Mouse (Mus musculus) forebrain, embryonic 16.5 days (tissue): ENCODE results near the gene Twist2. TPM values are rescaled to one million over a fixed set of nuclear protein-coding genes. Genes with fewer than 3 reads are reported as not detected.

Experiments
- ATAC-seq: fragments of 200-750 bp; cut with Nextera tagmentation; 2 replicates; pipeline ENCODE4 v1.8.0; 2017; ENCODE audit warnings: mild to moderate bottlenecking, moderate library complexity
- H3K27ac ChIP-seq: fragments of 300-500 bp; sonication (generic); 2 replicates; pipeline ENCODE4 v1.5.1; 2014; ENCODE audit warnings: low read length, control low read depth
- H3K27me3 ChIP-seq: fragments of 300-500 bp; sonication (generic); replicated peaks from 2 replicates; pipeline ENCODE4 v1.6.1; 2014; ENCODE audit warnings: low read length; ENCODE audit not compliant: control insufficient read depth, insufficient read depth
- H3K36me3 ChIP-seq: fragments of 300-500 bp; sonication (generic); 2 replicates; pipeline ENCODE4 v1.6.1; 2014; ENCODE audit not compliant: control insufficient read depth, insufficient read depth
- H3K4me1 ChIP-seq: fragments of 300-500 bp; sonication (generic); replicated peaks from 2 replicates; pipeline ENCODE4 v1.6.1; 2014; ENCODE audit warnings: low read length; ENCODE audit not compliant: control insufficient read depth, insufficient read depth
- H3K4me2 ChIP-seq: fragments of 300-500 bp; sonication (generic); 2 replicates; pipeline ENCODE4 v1.6.1; 2014; ENCODE audit warnings: mild to moderate bottlenecking, low read length, control low read depth
- H3K4me3 ChIP-seq: fragments of 300-500 bp; sonication (generic); replicated peaks from 2 replicates; pipeline ENCODE4 v1.5.1; 2014; ENCODE audit warnings: mild to moderate bottlenecking, low read length, control low read depth
- H3K9ac ChIP-seq: fragments of 300-500 bp; sonication (generic); replicated peaks from 2 replicates; pipeline ENCODE4 v1.6.1; 2014; ENCODE audit warnings: low read depth, low read length, control low read depth
- H3K9me3 ChIP-seq: fragments of 300-500 bp; sonication (generic); 2 replicates; pipeline ENCODE4 v1.6.1; 2016; ENCODE audit warnings: low read length; ENCODE audit not compliant: control insufficient read depth
- WGBS: fragments of 180-500 bp; shearing (Covaris S2); extraction: QIAGEN DNeasy Blood & Tissue Kit; methylation state at CpG from one replicate; pipeline ENCODE4 v1.1.7; 2014; 5-methylcytosine and 5-hydroxymethylcytosine counted together
- polyA plus RNA-seq: library from polyadenylated mRNA; unstranded; fragments of >200 nt; fragmentation: Nextera tagmentation; extraction: Ambion mirVana; gene quantifications from 2 replicates; pipeline ENCODE4 v1.2.1, GENCODE M21; 2015

Twist2 gene
- 0.52 and 0.68 TPM in 2 replicates for polyA plus RNA-seq

- H3K4me3 ChIP-seq, result peak within 1 kb of the TSS; percentile 37
- H3K9ac ChIP-seq, result peak within 1 kb of the TSS; percentile 19; the same call in 1 of the 2 replicates
- H3K4me2 ChIP-seq, result peak within 1 kb of the TSS; percentile 67
- H3K27me3 ChIP-seq, result peaks cover 53% of the 10 kb centered on the region
- peaks cover 11% of the 10 kb centered on the region for H3K4me1 ChIP-seq
- 0 out of 2 replicates have a peak, but pooled peaks have one; percentile 23 for ATAC-seq
- no peak within 1 kb of the TSS for H3K27ac ChIP-seq
- H3K9me3 ChIP-seq, result no peaks in the 10 kb centered on the region
- H3K36me3 ChIP-seq, result no peaks in the 10 kb centered on the region
- under 1% methylated on average over 76 of the region's 77 CpGs for WGBS
These were observed at the start of gene Twist2 for GRCm38 (mm10) chr1:91800967-91801843. Gene Twist2 (plus strand): TSS chr1:91801461.

GRCm38 (mm10) chr1:91752931-91753330 is 48.3 kb upstream of the Twist2 start:
- H3K9me3 ChIP-seq, result no peaks in the 10 kb centered on the region
- peak overlapping the region; percentile 43; the same call in 1 of the 2 replicates for H3K27ac ChIP-seq
- H3K4me2 ChIP-seq, result no peak overlapping the region
- H3K4me3 ChIP-seq, result no peak overlapping the region
- no peaks in the 10 kb centered on the region for H3K36me3 ChIP-seq
- no peak overlapping the region for H3K9ac ChIP-seq
- ATAC-seq, result no peak
- H3K4me1 ChIP-seq, result peaks cover 11% of the 10 kb centered on the region; the same call in 1 of the 2 replicates
- H3K27me3 ChIP-seq, result no peaks in the 10 kb centered on the region
- WGBS, result 42% methylated on average over 9 of the region's 9 CpGs

GRCm38 (mm10) chr1:91755102-91755501 is 46.2 kb upstream of the Twist2 start:
- Histone ChIP-seq H3K4me2 (peak overlapping the region; percentile 40), H3K4me1 (peaks cover 24% of the 10 kb centered on the region), H3K9ac (peak overlapping the region; percentile 12), H3K9me3 (no peaks in the 10 kb centered on the region), H3K4me3 (peak overlapping the region; percentile 23), H3K36me3 (no peaks in the 10 kb centered on the region), H3K27ac (no peak overlapping the region), H3K27me3 (no peaks in the 10 kb centered on the region)
- 0% methylated on average over 9 of the region's 9 CpGs for WGBS
- ATAC-seq, result peak; percentile 65

- ATAC-seq, result no peak
- no peak overlapping the region for H3K4me2 ChIP-seq
- no peak overlapping the region for H3K27ac ChIP-seq
- no peak overlapping the region for H3K9ac ChIP-seq
- H3K4me3 ChIP-seq, result no peak overlapping the region
- H3K9me3 ChIP-seq, result no peaks in the 10 kb centered on the region
- no peaks in the 10 kb centered on the region for H3K36me3 ChIP-seq
- 74% methylated on average over 16 of the region's 16 CpGs for WGBS
- H3K4me1 ChIP-seq, result peaks cover 35% of the 10 kb centered on the region
- H3K27me3 ChIP-seq, result no peaks in the 10 kb centered on the region
These were observed 44.0 kb upstream of the Twist2 start for GRCm38 (mm10) chr1:91757292-91757691.

GRCm38 (mm10) chr1:91758143-91758542 is 43.1 kb upstream of the Twist2 start:
- no peak for ATAC-seq
- Histone ChIP-seq H3K4me1 (peaks cover 34% of the 10 kb centered on the region), H3K9me3 (no peaks in the 10 kb centered on the region), H3K9ac (no peak overlapping the region), H3K4me3 (no peak overlapping the region), H3K27ac (no peak overlapping the region), H3K4me2 (no peak overlapping the region), H3K27me3 (no peaks in the 10 kb centered on the region), H3K36me3 (no peaks in the 10 kb centered on the region)
- 29% methylated on average over 2 of the region's 2 CpGs for WGBS

- Histone ChIP-seq H3K9ac (peak overlapping the region; percentile 40), H3K36me3 (no peaks in the 10 kb centered on the region), H3K27me3 (no peaks in the 10 kb centered on the region), H3K27ac (no peak overlapping the region), H3K4me1 (peaks cover 31% of the 10 kb centered on the region), H3K4me2 (0 out of 2 replicates have a peak overlapping the region, but pooled peaks have one; percentile 10), H3K4me3 (no peak overlapping the region), H3K9me3 (no peaks in the 10 kb centered on the region)
- peak; percentile 18 for ATAC-seq
- 9% methylated on average over 12 of the region's 12 CpGs for WGBS
These were observed 42.4 kb upstream of the Twist2 start for GRCm38 (mm10) chr1:91758600-91759515.

GRCm38 (mm10) chr1:91760140-91760986 is 40.9 kb upstream of the Twist2 start:
- ATAC-seq, result peak; percentile 60
- no peaks in the 10 kb centered on the region for H3K36me3 ChIP-seq
- H3K9ac ChIP-seq, result no peak overlapping the region
- H3K4me3 ChIP-seq, result no peak overlapping the region
- no peaks in the 10 kb centered on the region for H3K27me3 ChIP-seq
- no peaks in the 10 kb centered on the region for H3K9me3 ChIP-seq
- H3K27ac ChIP-seq, result peak overlapping the region; percentile 37
- 41% methylated on average over 14 of the region's 14 CpGs for WGBS
- peaks cover 24% of the 10 kb centered on the region for H3K4me1 ChIP-seq
- H3K4me2 ChIP-seq, result no peak overlapping the region

- no peak for ATAC-seq
- Histone ChIP-seq H3K4me1 (peaks cover 24% of the 10 kb centered on the region), H3K4me2 (no peak overlapping the region), H3K9me3 (no peaks in the 10 kb centered on the region), H3K27ac (no peak overlapping the region), H3K27me3 (no peaks in the 10 kb centered on the region), H3K4me3 (no peak overlapping the region), H3K9ac (no peak overlapping the region), H3K36me3 (no peaks in the 10 kb centered on the region)
- WGBS, result 73% methylated on average over 12 of the region's 12 CpGs
These were observed 38.7 kb upstream of the Twist2 start for GRCm38 (mm10) chr1:91762528-91763091.
